Mouse (Mus musculus): ENCODE data around the gene Fam167b. TPM values are rescaled to one million over a fixed set of nuclear protein-coding genes. Genes with fewer than 3 reads are reported as not detected.
A peak's percentile ranks its signal among the peaks of the same experiment; 100 is the strongest.

The Fam167b gene
- total and polyA plus RNA-seq, 3 experiments: 1.1 to 1.2 TPM; not detected in 1

GRCm38 (mm10) chr4:129586943-129587342 lies 8.6 kb upstream of the Fam167b start:
- peak overlapping the region in 1 of 3 experiments; percentile 28 for H3K4me3 ChIP-seq (replicated peaks in 1 of 3; ENCODE audit: low read depth in 2 of 3, low read length in 2 of 3, poor library complexity in 1 of 3)
- H3K36me3 ChIP-seq (replicated peaks in 1 of 2; ENCODE audit: control insufficient read depth in 1 of 2, insufficient read depth in 1 of 2, low read length in 1 of 2): peaks cover 18 to 44% of the 10 kb centered on the region in 2 experiments
- no peak overlapping the region for H3K27ac ChIP-seq (ENCODE audit: insufficient read depth, low read depth)
- peaks cover 8% of the 10 kb centered on the region for H3K79me2 ChIP-seq (replicated peaks; ENCODE audit: control insufficient read depth, extremely low read depth, insufficient read depth, poor library complexity, severe bottlenecking)
- dilution Hi-C loops (cut with MboI; ENCODE audit: extremely low pct_ligation_motif_present, extremely low pct_unique_long_range_greater_than_20kb, low sequenced_read_pairs): no loop called here
- H3K27me3 ChIP-seq (replicated peaks): no peaks in the 10 kb centered on the region
- no peaks in the 10 kb centered on the region for H3K9me3 ChIP-seq (replicated peaks; ENCODE audit: low read length)
- H3K9ac ChIP-seq (ENCODE audit: insufficient read depth, low read depth): no peak overlapping the region
- no peak for DNase-seq (ENCODE audit: extremely low read depth)
- H3K4me2 ChIP-seq (ENCODE audit: insufficient read depth, low read depth, poor library complexity, severe bottlenecking): peak overlapping the region; percentile 24
- in situ Hi-C loops (cut with MboI; ENCODE audit: low pct_ligation_motif_present, low pct_unique_long_range_greater_than_20kb, low sequenced_read_pairs): no loop called here
- no peak for TF ChIP-seq CTCF (conservative IDR thresholded peaks at IDR 0.05 in 1 of 2, IDR thresholded peaks at IDR 0.05 in 1 of 2; ENCODE audit: low read depth in 2 of 2, low read length in 2 of 2)
- TF ChIP-seq UBTF (IDR thresholded peaks at IDR 0.05; ENCODE audit: low read depth, low read length): no peak
- TF ChIP-seq JUND (conservative IDR thresholded peaks at IDR 0.05; ENCODE audit: low read depth, low read length): no peak
- no peak for TF ChIP-seq CHD1 (IDR thresholded peaks at IDR 0.05; ENCODE audit: low read depth, low read length)
- no peak for TF ChIP-seq SIN3A (IDR thresholded peaks at IDR 0.05; ENCODE audit: low read length)
- TF ChIP-seq JUN (IDR thresholded peaks at IDR 0.05; ENCODE audit: insufficient read depth, low read depth, low read length): no peak
- TF ChIP-seq ELF1 (IDR thresholded peaks at IDR 0.05; ENCODE audit: low read depth, low read length): no peak
- TF ChIP-seq MEF2A (IDR thresholded peaks at IDR 0.05; ENCODE audit: borderline replicate concordance, low read depth, low read length): no peak
- no peak for TF ChIP-seq ZC3H11A (IDR thresholded peaks at IDR 0.05; ENCODE audit: low read depth, low read length)
- no peak for TF ChIP-seq USF2 (conservative IDR thresholded peaks at IDR 0.05; ENCODE audit: low read depth, low read length)
- no peak for TF ChIP-seq SMC3 (IDR thresholded peaks at IDR 0.05; ENCODE audit: low read depth, low read length)
- peaks cover 7 to 37% of the 10 kb centered on the region in 2 experiments; a peak in 3 of 4 replicates for H3K4me1 ChIP-seq (ENCODE audit: control insufficient read depth in 1 of 2, insufficient read depth in 2 of 2)

DNA sequence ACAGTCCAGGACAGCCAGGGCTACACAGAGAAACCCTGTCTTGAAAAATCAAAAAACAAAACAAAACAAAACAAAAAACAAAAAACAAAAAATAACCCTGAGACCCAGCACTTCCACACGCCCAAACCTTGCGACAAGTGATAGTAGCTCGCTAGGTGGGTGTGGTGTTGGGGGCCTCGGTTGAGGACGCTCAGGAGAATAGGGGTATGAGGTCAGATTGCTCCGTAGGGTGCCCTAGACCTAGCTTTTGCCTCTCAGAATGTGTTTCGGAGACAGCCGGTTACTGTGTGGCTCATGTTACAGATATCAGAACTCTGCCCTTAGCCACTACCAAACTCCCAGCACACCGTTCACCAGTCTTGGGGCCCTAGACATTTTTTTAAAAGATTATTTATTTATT lies 7.4 kb upstream of the Fam167b start:
- Histone ChIP-seq H3K27me3 (replicated peaks) (no peaks in the 10 kb centered on the region), H3K79me2 (replicated peaks; ENCODE audit: control insufficient read depth, extremely low read depth, insufficient read depth, poor library complexity, severe bottlenecking) (peaks cover 8% of the 10 kb centered on the region), H3K9me3 (replicated peaks; ENCODE audit: low read length) (no peaks in the 10 kb centered on the region), H3K27ac (ENCODE audit: insufficient read depth, low read depth) (peak overlapping the region; percentile 92; the same call in 1 of the 2 replicates), H3K9ac (ENCODE audit: insufficient read depth, low read depth) (peak overlapping the region; percentile 59), H3K4me1 (ENCODE audit: control insufficient read depth in 1 of 2, insufficient read depth in 2 of 2) (peaks cover 10 to 39% of the 10 kb centered on the region in 2 experiments), H3K4me2 (ENCODE audit: insufficient read depth, low read depth, poor library complexity, severe bottlenecking) (peak overlapping the region; percentile 61; the same call in 1 of the 2 replicates), H3K4me3 (replicated peaks in 1 of 3; ENCODE audit: low read depth in 2 of 3, low read length in 2 of 3, poor library complexity in 1 of 3) (peak overlapping the region; percentile 51 to 69 (median 60)), H3K36me3 (replicated peaks in 1 of 2; ENCODE audit: control insufficient read depth in 1 of 2, insufficient read depth in 1 of 2, low read length in 1 of 2) (peaks cover 7 to 32% of the 10 kb centered on the region in 2 experiments)
- in situ Hi-C loops (cut with MboI; ENCODE audit: low pct_ligation_motif_present, low pct_unique_long_range_greater_than_20kb, low sequenced_read_pairs): no loop called here
- peak; percentile 44 for DNase-seq (ENCODE audit: extremely low read depth)
- dilution Hi-C loops (cut with MboI; ENCODE audit: extremely low pct_ligation_motif_present, extremely low pct_unique_long_range_greater_than_20kb, low sequenced_read_pairs): no loop called here
- TF ChIP-seq ZMIZ1 (IDR thresholded peaks at IDR 0.05; ENCODE audit: low read depth, low read length) (0 out of 2 replicates have a peak, but pooled peaks have one; percentile 5), MAZ (IDR thresholded peaks at IDR 0.05; ENCODE audit: low read depth, low read length) (no peak), BHLHE40 (IDR thresholded peaks at IDR 0.05; ENCODE audit: low read depth, low read length) (no peak), SIN3A (IDR thresholded peaks at IDR 0.05; ENCODE audit: low read length) (no peak), TCF12 (IDR thresholded peaks at IDR 0.05; ENCODE audit: low read depth, low read length) (0 out of 2 replicates have a peak, but pooled peaks have one; percentile 14), RAD21 (IDR thresholded peaks at IDR 0.05; ENCODE audit: low read depth, low read length) (no peak), MYC (IDR thresholded peaks at IDR 0.05; ENCODE audit: low read depth, low read length) (no peak), JUND (conservative IDR thresholded peaks at IDR 0.05; ENCODE audit: low read depth, low read length) (no peak), ZC3H11A (IDR thresholded peaks at IDR 0.05; ENCODE audit: low read depth, low read length) (no peak), TBP (conservative IDR thresholded peaks at IDR 0.05; ENCODE audit: low read depth, low read length) (0 out of 2 replicates have a peak, but pooled peaks have one; percentile 37), USF1 (IDR thresholded peaks at IDR 0.05; ENCODE audit: low read depth, low read length) (no peak), CHD1 (IDR thresholded peaks at IDR 0.05; ENCODE audit: low read depth, low read length) (0 out of 2 replicates have a peak, but pooled peaks have one; percentile 30), HCFC1 (IDR thresholded peaks at IDR 0.05; ENCODE audit: low read depth, low read length) (no peak), JUN (IDR thresholded peaks at IDR 0.05; ENCODE audit: insufficient read depth, low read depth, low read length) (no peak)
